Mouse (Mus musculus): ENCODE data around the gene Gjb1.

GRCm38 (mm10) chrX:101345456-101345855, 30.7 kb upstream of the Gjb1 start:
- TF ChIP-seq USF1 (IDR thresholded peaks at IDR 0.05; ENCODE audit: low read depth) (no peak), SRF (IDR thresholded peaks at IDR 0.05; ENCODE audit: control insufficient read depth, insufficient read length, low read depth) (no peak), POLR2A (IDR thresholded peaks at IDR 0.05; ENCODE audit: insufficient read length, low read depth) (no peak), E2F4 (IDR thresholded peaks at IDR 0.05; ENCODE audit: insufficient read depth) (no peak), CEBPB (IDR thresholded peaks at IDR 0.05; ENCODE audit: insufficient read depth, poor library complexity, severe bottlenecking) (no peak), TCF12 (IDR thresholded peaks at IDR 0.05; ENCODE audit: insufficient read depth, poor library complexity, severe bottlenecking) (no peak), MYOG (IDR thresholded peaks at IDR 0.05; ENCODE audit: control insufficient read depth in 1 of 3, insufficient read depth in 1 of 3, insufficient read length in 2 of 3, low read depth in 2 of 3) (no peak)

Data from myocyte (in vitro differentiated cells).